Mouse (Mus musculus) G1E (cell line): ENCODE results near the gene Acp1. TPM values are rescaled to one million over a fixed set of nuclear protein-coding genes. Genes with fewer than 3 reads are reported as not detected.

Experiments
- ATAC-seq: 2 replicates; pipeline ENCODE4 v1.8.0; 2016; ENCODE audit warnings: mild to moderate bottlenecking; ENCODE audit not compliant: insufficient number of reproducible peaks, poor library complexity, low FRiP score, severe bottlenecking; ENCODE audit errors: extremely low read depth
- DNase-seq: peaks from one replicate; pipeline ENCODE4 v3.0.0; 2012; ENCODE audit warnings: low spot score
- H3K27me3 ChIP-seq: 2 replicates; pipeline ENCODE4 v1.6.1; 2012; ENCODE audit warnings: mild to moderate bottlenecking, low read length, inconsistent platforms; ENCODE audit not compliant: insufficient read depth
- H3K36me3 ChIP-seq: replicated peaks from 2 replicates; pipeline ENCODE3; 2012; ENCODE audit warnings: mild to moderate bottlenecking, inconsistent platforms
- H3K4me1 ChIP-seq: 2 replicates; pipeline ENCODE4 v1.6.1; 2012; ENCODE audit warnings: low read depth, low read length, inconsistent platforms, mixed read lengths; ENCODE audit not compliant: insufficient read depth
- H3K4me3 ChIP-seq: 2 replicates; pipeline ENCODE4 v1.5.1; 2012; ENCODE audit warnings: low read depth, mild to moderate bottlenecking, inconsistent platforms, low read length, moderate library complexity, mixed read lengths
- H3K9me3 ChIP-seq: replicated peaks from 2 replicates; pipeline ENCODE4 v1.6.1; 2012; ENCODE audit warnings: inconsistent platforms
- CTCF ChIP-seq: IDR thresholded peaks from 2 replicates; pipeline ENCODE4 v1.5.1; 2012; ENCODE audit warnings: low read depth, low read length, inconsistent platforms, mixed read lengths
- GATA1 ChIP-seq: IDR thresholded peaks from 2 replicates; pipeline ENCODE4 v1.6.1; 2012; ENCODE audit warnings: borderline replicate concordance, low read length, inconsistent platforms, mixed read lengths
- GATA2 ChIP-seq: IDR thresholded peaks from 2 replicates; pipeline ENCODE4 v1.6.1; 2012; ENCODE audit warnings: low read depth, low read length, inconsistent platforms, borderline replicate concordance
- POLR2AphosphoS5 ChIP-seq: IDR thresholded peaks from 2 replicates; pipeline ENCODE4 v1.6.1; 2012; ENCODE audit warnings: low read depth, low read length, inconsistent platforms; ENCODE audit not compliant: insufficient replicate concordance
- TAL1 ChIP-seq: conservative IDR thresholded peaks from 2 replicates; pipeline ENCODE4 v1.6.1; 2012; ENCODE audit warnings: low read depth, low read length, inconsistent platforms, mixed read lengths
- polyA plus RNA-seq: library from polyadenylated mRNA; stranded (reverse); fragments of >175 nt; gene quantifications from 2 replicates; pipeline ENCODE4 v1.2.3, GENCODE M21; 2012
- total RNA-seq, 2 experiments: library from RNA; stranded (forward) in 1 of 2; stranded (reverse) in 1 of 2; fragments of 200-1000 nt in 1 of 2; fragments of >200 nt in 1 of 2; fragmentation: Nextera tagmentation in 1 of 2; gene quantifications; 2 replicates each; pipeline ENCODE4 v1.2.3; 2014 to 2017

Acp1 gene
- total and polyA plus RNA-seq, 3 experiments, result 2.6 to 166 (median 141) TPM

DNA sequence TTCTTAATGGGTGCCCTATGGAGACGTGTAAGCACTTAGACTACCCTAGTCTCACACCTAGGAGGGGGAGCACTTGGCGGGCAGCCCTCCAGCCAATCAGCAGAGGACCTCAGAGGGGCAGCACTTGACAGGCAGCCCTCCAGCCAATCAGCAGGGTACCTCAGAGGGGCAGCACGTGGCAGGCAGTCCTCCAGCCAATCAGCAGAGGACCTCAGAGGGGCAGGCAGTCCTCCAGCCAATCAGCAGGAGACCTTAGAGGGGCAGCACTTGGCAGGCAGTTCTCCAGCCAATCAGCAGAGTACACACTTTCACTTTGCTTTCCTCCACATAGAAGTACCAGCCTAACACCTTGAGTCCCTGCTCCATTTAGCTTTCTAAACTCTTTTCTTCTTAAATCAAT lies 11.0 kb upstream of the Acp1 start:
- no peak for DNase-seq
- H3K36me3 ChIP-seq, result no peaks in the 10 kb centered on the region
- peak; percentile 63 for ATAC-seq

GRCm38 (mm10) chr12:30912840-30913239 lies 1.5 kb upstream of the Acp1 start:
- no peak overlapping the region for H3K4me3 ChIP-seq
- peaks cover 33% of the 10 kb centered on the region for H3K4me1 ChIP-seq
- H3K9me3 ChIP-seq, result no peaks in the 10 kb centered on the region
- TF ChIP-seq TAL1 (no peak), POLR2AphosphoS5 (no peak), GATA2 (no peak), CTCF (no peak), GATA1 (no peak)
- ATAC-seq (no peak), DNase-seq (no peak)
- H3K36me3 ChIP-seq, result peaks cover 12% of the 10 kb centered on the region
- peaks cover 13% of the 10 kb centered on the region for H3K27me3 ChIP-seq

More for the DNA sequence above, 11.0 kb upstream of the Acp1 start:
- 0 out of 2 replicates have a peak, but pooled peaks cover 2% of the 10 kb centered on the region for H3K9me3 ChIP-seq
- peaks cover 4% of the 10 kb centered on the region for H3K4me1 ChIP-seq
- peaks cover 3% of the 10 kb centered on the region; the same call in 1 of the 2 replicates for H3K27me3 ChIP-seq
- peak overlapping the region; percentile 17; the same call in 1 of the 2 replicates for H3K4me3 ChIP-seq
- TF ChIP-seq CTCF, result no peak
- no peak for TF ChIP-seq POLR2AphosphoS5
- TF ChIP-seq GATA2, result no peak

- Histone ChIP-seq H3K27me3 (peaks cover 13% of the 10 kb centered on the region), H3K36me3 (peaks cover 16% of the 10 kb centered on the region), H3K4me1 (peaks cover 35% of the 10 kb centered on the region), H3K4me3 (peak overlapping the region; percentile 81), H3K9me3 (no peaks in the 10 kb centered on the region)
- peak; percentile 15 for ATAC-seq
- TF ChIP-seq GATA2 (no peak), POLR2AphosphoS5 (no peak), GATA1 (no peak), CTCF (no peak), TAL1 (no peak)
- DNase-seq, result peak; percentile 15
Measured at GRCm38 (mm10) chr12:30912048-30912381, 626 bp upstream of the Acp1 start.

- Histone ChIP-seq H3K4me1 (peaks cover 39% of the 10 kb centered on the region), H3K27me3 (peaks cover 13% of the 10 kb centered on the region), H3K9me3 (no peaks in the 10 kb centered on the region), H3K36me3 (peaks cover 27% of the 10 kb centered on the region), H3K4me3 (peak overlapping the region; percentile 81)
- TF ChIP-seq TAL1 (no peak), CTCF (no peak), GATA2 (no peak), POLR2AphosphoS5 (no peak), GATA1 (no peak)
- 0 out of 2 replicates have a peak, but pooled peaks have one; percentile 31 for ATAC-seq
- no peak for DNase-seq
Measured at GRCm38 (mm10) chr12:30910860-30911259, 529 bp downstream of the Acp1 start.

DNA sequence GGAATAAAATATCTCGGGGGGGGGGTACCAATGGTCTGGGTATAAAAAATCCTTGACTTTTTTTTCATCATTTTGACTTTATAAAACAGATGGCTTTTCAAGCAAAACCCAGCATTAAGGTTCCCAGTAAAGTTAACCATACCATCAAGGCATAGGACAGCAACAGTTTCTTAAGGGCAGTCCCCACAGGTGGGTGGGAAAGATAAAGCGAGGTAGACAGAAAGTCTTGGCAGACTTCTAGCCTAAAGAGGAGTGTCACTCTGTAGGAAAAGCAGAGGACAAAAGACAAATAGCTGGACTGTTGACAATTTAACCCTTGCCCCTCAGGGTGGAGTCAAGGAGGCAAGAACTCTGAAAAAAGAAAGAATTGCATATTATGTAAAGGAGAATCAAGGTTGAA lies 1.5 kb downstream of the Acp1 start:
- ATAC-seq (no peak), DNase-seq (no peak)
- Histone ChIP-seq H3K4me3 (no peak overlapping the region), H3K9me3 (no peaks in the 10 kb centered on the region), H3K27me3 (peaks cover 13% of the 10 kb centered on the region), H3K4me1 (peaks cover 39% of the 10 kb centered on the region), H3K36me3 (peaks cover 35% of the 10 kb centered on the region)
- TF ChIP-seq CTCF (no peak), TAL1 (0 out of 2 replicates have a peak, but pooled peaks have one; percentile 6), GATA2 (no peak), GATA1 (no peak), POLR2AphosphoS5 (no peak)

DNA sequence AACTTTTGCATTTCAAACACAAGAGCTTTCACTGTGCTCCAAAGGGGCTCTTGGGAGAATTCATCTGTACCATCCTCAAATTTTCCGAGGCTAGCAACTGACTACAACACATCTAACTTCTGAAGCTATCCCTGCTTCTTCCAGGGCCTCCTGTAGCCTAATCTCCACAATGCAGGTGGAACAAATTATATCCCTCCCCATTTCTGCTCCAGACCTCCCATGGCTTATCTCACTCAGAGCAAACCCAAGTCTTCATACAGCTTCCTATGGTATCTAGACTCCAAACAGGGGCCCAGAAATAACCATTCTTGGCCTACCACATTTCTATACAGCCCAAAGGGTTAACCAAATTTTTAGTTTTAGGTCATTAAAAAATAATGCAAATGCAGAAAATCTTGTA lies 2.7 kb downstream of the Acp1 start:
- ATAC-seq (no peak), DNase-seq (no peak)
- TF ChIP-seq POLR2AphosphoS5, result no peak
- Histone ChIP-seq H3K9me3 (no peaks in the 10 kb centered on the region), H3K36me3 (peaks cover 46% of the 10 kb centered on the region), H3K4me3 (no peak overlapping the region), H3K4me1 (peaks cover 40% of the 10 kb centered on the region), H3K27me3 (peaks cover 11% of the 10 kb centered on the region)

DNA sequence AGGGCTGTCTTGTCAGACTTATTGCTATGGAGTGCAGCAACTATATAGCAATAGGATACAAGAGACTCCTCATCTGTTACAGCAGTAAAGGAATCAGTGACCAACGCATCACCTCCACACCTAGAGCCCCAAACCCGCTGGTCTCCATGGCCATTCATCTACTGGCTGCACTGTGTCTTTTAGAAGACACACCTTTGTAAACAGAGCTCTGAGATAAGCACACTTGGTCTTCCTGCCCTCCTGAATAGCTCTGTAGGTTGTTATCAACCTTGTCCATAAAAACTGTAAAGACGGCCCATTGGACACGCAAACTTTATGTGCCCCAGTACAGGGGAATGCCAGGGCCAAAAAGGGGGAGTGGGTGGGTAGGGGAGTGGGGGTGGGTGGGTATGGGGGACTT lies 14.3 kb downstream of the Acp1 start:
- Histone ChIP-seq H3K9me3 (no peaks in the 10 kb centered on the region), H3K4me3 (no peak overlapping the region), H3K36me3 (peaks cover 65% of the 10 kb centered on the region), H3K27me3 (no peaks in the 10 kb centered on the region), H3K4me1 (no peaks in the 10 kb centered on the region)
- TF ChIP-seq GATA2 (no peak), TAL1 (no peak), POLR2AphosphoS5 (no peak), CTCF (no peak), GATA1 (no peak)
- DNase-seq, result no peak
- no peak; the same call in 1 of the 2 replicates for ATAC-seq
